Mouse (Mus musculus) layer of hippocampus, adult 11-12 months (tissue): ENCODE measurements around the gene Chrna1.

Source experiments
- DNase-seq: peaks from one replicate; pipeline ENCODE4 v3.0.0; 2022; ENCODE audit warnings: low spot score

Gene Chrna1

GRCm38 (mm10) chr2:73580166-73580565 is at the start of gene Chrna1:
Gene Chrna1, minus strand, starts transcription at chr2:73580338.
- DNase-seq, result no peak

GRCm38 (mm10) chr2:73618486-73619052 is 38.4 kb upstream of the Chrna1 start:
- DNase-seq, result no peak

GRCm38 (mm10) chr2:73616434-73617057 is 36.4 kb upstream of the Chrna1 start:
- no peak for DNase-seq

GRCm38 (mm10) chr2:73615456-73615855 is 35.3 kb upstream of the Chrna1 start:
- no peak for DNase-seq

- DNase-seq, result no peak
Observed at GRCm38 (mm10) chr2:73614303-73614702, 34.2 kb upstream of the Chrna1 start.

GRCm38 (mm10) chr2:73612941-73613340 is 32.8 kb upstream of the Chrna1 start:
- DNase-seq, result no peak

GRCm38 (mm10) chr2:73612367-73612914 is 32.3 kb upstream of the Chrna1 start:
- no peak for DNase-seq

- DNase-seq, result peak; percentile 73
Observed at GRCm38 (mm10) chr2:73611798-73612197, 31.7 kb upstream of the Chrna1 start.

GRCm38 (mm10) chr2:73609724-73610210 is 29.6 kb upstream of the Chrna1 start:
- DNase-seq, result no peak

- no peak for DNase-seq
Observed at GRCm38 (mm10) chr2:73609067-73609723, 29.1 kb upstream of the Chrna1 start.

- no peak for DNase-seq
Observed at GRCm38 (mm10) chr2:73608391-73608790, 28.3 kb upstream of the Chrna1 start.

- no peak for DNase-seq
Observed at GRCm38 (mm10) chr2:73607609-73608008, 27.5 kb upstream of the Chrna1 start.

- DNase-seq, result no peak
Observed at GRCm38 (mm10) chr2:73607146-73607545, 27.0 kb upstream of the Chrna1 start.

- DNase-seq, result no peak
Observed at GRCm38 (mm10) chr2:73606616-73607015, 26.5 kb upstream of the Chrna1 start.

- peak; percentile 91 for DNase-seq
Observed at GRCm38 (mm10) chr2:73605077-73605476, 24.9 kb upstream of the Chrna1 start.

GRCm38 (mm10) chr2:73604579-73604978 is 24.4 kb upstream of the Chrna1 start:
- no peak for DNase-seq

- DNase-seq, result no peak
Observed at GRCm38 (mm10) chr2:73600650-73601049, 20.5 kb upstream of the Chrna1 start.

GRCm38 (mm10) chr2:73597772-73598171 is 17.6 kb upstream of the Chrna1 start:
- no peak for DNase-seq

GRCm38 (mm10) chr2:73596786-73597185 is 16.6 kb upstream of the Chrna1 start:
- peak; percentile 85 for DNase-seq

GRCm38 (mm10) chr2:73596326-73596725 is 16.2 kb upstream of the Chrna1 start:
- DNase-seq, result no peak

GRCm38 (mm10) chr2:73593101-73593439 is 12.9 kb upstream of the Chrna1 start:
- no peak for DNase-seq

GRCm38 (mm10) chr2:73592231-73593100 is 12.3 kb upstream of the Chrna1 start:
- peak; percentile 80 for DNase-seq
